Mouse (Mus musculus) monocyte, adult 5-6 weeks (primary cell): ENCODE data around the gene Skp2. TPM values are rescaled to one million over a fixed set of nuclear protein-coding genes. Genes with fewer than 3 reads are reported as not detected.

Experiments used
- total RNA-seq: library from RNA; stranded (forward); fragments of 200-1000, 200-491, 200-594 nt; gene quantifications from 3 replicates; pipeline ENCODE4 v1.2.3, GENCODE M21; 2017

Skp2 gene
- total RNA-seq, 1 experiment from 2014 or later: 3.0 TPM

Other genes starting within 250 kb of the Skp2 start
- not detected in 3 replicates for gene Ranbp3l, start 187.5 kb downstream of the Skp2 start, total RNA-seq
- gene Nadk2, start 84.2 kb downstream of the Skp2 start, total RNA-seq: 29.7 to 32.9 TPM (median 31.5 TPM) in 3 replicates
- 8.1 to 15.4 TPM (median 10.2 TPM) in 3 replicates for gene Lmbrd2, start 14.9 kb downstream of the Skp2 start, total RNA-seq
- gene Ugt3a1, start 121.5 kb upstream of the Skp2 start, total RNA-seq: not detected in 3 replicates
- gene Ugt3a2, start 180.1 kb upstream of the Skp2 start, total RNA-seq: not detected in 3 replicates